Mouse (Mus musculus) heart, embryonic 11.5 days (tissue): ENCODE data around the gene Hnrnpul1. TPM values are rescaled to one million over a fixed set of nuclear protein-coding genes. Genes with fewer than 3 reads are reported as not detected.
A peak's percentile ranks its signal among the peaks of the same experiment; 100 is the strongest.

Source experiments
- ATAC-seq: fragments of 200-750 bp; cut with Nextera tagmentation; replicated peaks from 2 replicates; pipeline ENCODE4 v1.8.0; 2017; ENCODE audit warnings: moderate library complexity; ENCODE audit not compliant: insufficient number of reproducible peaks, low FRiP score, low TSS enrichment
- H3K27ac ChIP-seq: fragments of 300-500 bp; sonication (generic); 2 replicates; pipeline ENCODE4 v1.5.1; 2014; ENCODE audit warnings: mild to moderate bottlenecking, low read depth, low read length
- H3K27me3 ChIP-seq: fragments of 300-500 bp; sonication (generic); 2 replicates; pipeline ENCODE4 v1.6.1; 2014; ENCODE audit warnings: mild to moderate bottlenecking, low read length, mixed read lengths; ENCODE audit not compliant: control insufficient read depth, insufficient read depth
- H3K36me3 ChIP-seq: fragments of 300-500 bp; sonication (generic); 2 replicates; pipeline ENCODE4 v1.6.1; 2014; ENCODE audit warnings: mild to moderate bottlenecking, low read length, moderate library complexity, mixed read lengths; ENCODE audit not compliant: control insufficient read depth, insufficient read depth
- H3K4me1 ChIP-seq: fragments of 300-500 bp; sonication (generic); 2 replicates; pipeline ENCODE4 v1.6.1; 2014; ENCODE audit warnings: low read length; ENCODE audit not compliant: control insufficient read depth, insufficient read depth
- H3K4me2 ChIP-seq: fragments of 300-500 bp; sonication (generic); 2 replicates; pipeline ENCODE4 v1.6.1; 2014; ENCODE audit warnings: mild to moderate bottlenecking, moderate library complexity
- H3K4me3 ChIP-seq: fragments of 300-500 bp; sonication (generic); 2 replicates; pipeline ENCODE4 v1.5.1; 2014; ENCODE audit warnings: low read depth, low read length
- H3K9ac ChIP-seq: fragments of 300-500 bp; sonication (generic); 2 replicates; pipeline ENCODE4 v1.6.1; 2014; ENCODE audit warnings: mild to moderate bottlenecking, low read depth, low read length, moderate library complexity
- H3K9me3 ChIP-seq: fragments of 300-500 bp; sonication (generic); replicated peaks from 2 replicates; pipeline ENCODE4 v1.6.1; 2016; ENCODE audit warnings: low read length; ENCODE audit not compliant: control insufficient read depth
- WGBS: fragments of 180-500 bp; shearing (Covaris S2); extraction: QIAGEN DNeasy Blood & Tissue Kit; methylation state at CpG from one replicate; pipeline ENCODE4 v1.1.7; 2014; ENCODE audit not compliant: insufficient replicate concordance; 5-methylcytosine and 5-hydroxymethylcytosine counted together
- polyA plus RNA-seq: library from polyadenylated mRNA; unstranded; fragments of >200 nt; fragmentation: Nextera tagmentation; extraction: Ambion mirVana; gene quantifications from 2 replicates; pipeline ENCODE4 v1.2.1, GENCODE M21; 2014

The Hnrnpul1 gene
- polyA plus RNA-seq, result 47.7 and 53.3 TPM in 2 replicates

DNA sequence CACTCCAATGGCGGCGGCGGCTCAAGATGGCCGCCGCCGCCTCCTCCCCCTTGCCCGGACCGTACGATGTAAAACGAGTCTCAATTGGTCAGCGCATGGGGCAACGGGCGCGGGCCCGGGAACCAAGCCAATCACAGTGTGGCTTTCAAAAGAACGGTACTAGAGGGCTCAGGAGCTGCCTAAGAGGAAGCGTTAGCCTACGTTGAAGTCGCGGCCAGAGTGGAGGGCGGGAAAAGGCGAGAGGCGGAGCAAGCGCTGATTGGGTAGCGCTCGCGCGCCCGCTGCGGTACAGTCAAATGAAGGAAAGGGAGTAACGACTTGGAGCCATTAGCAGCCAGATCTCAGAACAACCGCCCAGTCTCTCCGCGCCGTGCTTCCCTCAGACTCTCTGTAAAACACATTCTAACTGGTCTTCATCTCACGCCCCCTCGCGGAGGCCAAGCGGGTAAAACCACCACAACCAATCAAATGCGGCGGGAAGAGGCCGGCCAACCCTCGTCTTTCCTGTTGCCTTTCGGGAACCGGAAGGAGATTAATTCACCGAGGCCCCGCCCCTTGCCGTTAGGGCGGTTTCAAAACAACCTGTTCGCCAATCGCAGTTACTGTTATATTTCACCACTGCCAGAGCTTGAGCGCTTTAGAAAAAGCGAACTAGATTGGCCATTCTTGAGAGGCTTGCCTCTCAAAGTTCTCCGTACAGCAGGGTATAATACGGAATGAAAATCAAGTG, at the start of gene Hnrnpul1:
Gene Hnrnpul1 (minus strand): TSS at position 20 of the 730 bp plus-strand sequence.
- Histone ChIP-seq H3K27me3 (no peaks in the 10 kb centered on the region), H3K9me3 (no peaks in the 10 kb centered on the region), H3K4me1 (peaks cover 16% of the 10 kb centered on the region), H3K9ac (peak within 1 kb of the TSS; percentile 96), H3K4me2 (peak within 1 kb of the TSS; percentile 95), H3K27ac (peak within 1 kb of the TSS; percentile 90), H3K36me3 (peaks cover 9% of the 10 kb centered on the region), H3K4me3 (peak within 1 kb of the TSS; percentile 93)
- WGBS, result under 1% methylated on average over 55 of the region's 55 CpGs
- peak; percentile 94 for ATAC-seq

DNA sequence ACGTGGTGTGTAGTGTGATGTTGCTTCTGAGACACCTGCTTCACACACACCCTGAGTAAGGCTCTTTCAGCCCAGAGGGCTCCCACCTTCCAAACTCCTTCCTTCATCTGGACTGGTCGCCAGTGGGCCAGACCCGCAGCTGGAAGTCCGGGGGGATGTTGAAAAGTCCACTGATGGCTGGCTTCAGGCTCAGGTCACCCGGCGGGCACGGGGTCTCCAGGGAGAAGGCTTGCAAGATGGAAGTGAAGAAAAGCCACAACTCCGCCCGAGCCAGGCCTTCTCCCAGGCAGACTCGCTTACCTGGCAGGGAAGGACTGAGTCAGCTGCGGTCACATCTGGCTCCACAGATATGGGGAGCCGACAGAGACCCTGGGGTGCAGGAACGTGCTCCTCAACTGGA, 48.9 kb upstream of the Hnrnpul1 start:
- no peaks in the 10 kb centered on the region for H3K27me3 ChIP-seq
- H3K4me1 ChIP-seq, result peaks cover 12% of the 10 kb centered on the region
- H3K9me3 ChIP-seq, result peaks cover 2% of the 10 kb centered on the region; the same call in 1 of the 2 replicates
- no peak overlapping the region for H3K9ac ChIP-seq
- no peak for ATAC-seq
- H3K36me3 ChIP-seq, result no peaks in the 10 kb centered on the region
- H3K27ac ChIP-seq, result no peak overlapping the region
- H3K4me3 ChIP-seq, result no peak overlapping the region
- 63% methylated on average over 13 of the region's 13 CpGs for WGBS
- no peak overlapping the region for H3K4me2 ChIP-seq

DNA sequence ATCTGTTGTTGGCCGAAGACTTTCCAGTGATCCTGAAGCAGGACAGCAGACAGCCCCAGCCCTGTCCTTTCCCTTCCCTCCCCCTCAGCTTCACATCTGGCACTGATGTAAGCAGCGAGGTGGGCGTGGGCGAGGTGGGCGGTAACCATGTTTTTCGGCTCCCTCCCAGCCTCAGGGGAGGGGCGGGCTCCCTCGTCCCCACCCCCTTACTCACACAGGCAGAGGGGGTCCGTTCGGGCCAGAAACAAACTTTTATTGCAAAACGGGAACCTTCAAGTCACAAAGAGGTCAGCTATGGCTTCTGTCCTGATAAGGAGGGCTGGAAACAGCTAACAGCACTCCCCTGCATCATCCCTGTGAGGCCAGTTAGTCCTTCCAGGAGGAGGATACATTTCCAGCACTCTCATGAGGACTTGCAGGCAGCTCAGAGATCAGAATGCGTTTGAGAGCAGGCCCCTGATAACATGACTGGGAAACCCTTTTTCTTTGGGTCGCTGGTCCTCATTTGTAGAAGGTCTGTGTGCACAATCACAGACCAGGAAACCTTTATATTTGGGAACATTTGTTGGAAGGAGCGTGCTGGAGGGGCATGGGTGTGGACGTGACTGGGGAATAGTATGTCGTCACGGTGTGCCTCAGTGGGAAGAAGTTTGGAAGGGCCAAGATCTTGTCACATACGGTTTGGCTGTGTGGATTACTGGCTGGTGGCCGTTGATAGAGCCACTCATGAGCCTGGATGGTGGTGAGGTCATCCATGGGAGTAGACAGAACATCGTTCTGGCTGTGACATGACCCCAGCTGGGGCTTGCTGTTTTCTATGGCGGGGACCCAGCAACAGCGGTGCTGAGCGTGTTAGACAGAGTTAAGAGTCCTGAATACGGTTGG, 47.9 kb upstream of the Hnrnpul1 start:
- Histone ChIP-seq H3K9ac (peak overlapping the region; percentile 58), H3K4me3 (peak overlapping the region; percentile 32), H3K4me1 (peaks cover 12% of the 10 kb centered on the region), H3K9me3 (peaks cover 2% of the 10 kb centered on the region; the same call in 1 of the 2 replicates), H3K27ac (peak overlapping the region; percentile 76), H3K4me2 (peak overlapping the region; percentile 62), H3K36me3 (no peaks in the 10 kb centered on the region), H3K27me3 (no peaks in the 10 kb centered on the region)
- WGBS, result 19% methylated on average over 24 of the region's 24 CpGs
- peak; percentile 68 for ATAC-seq

DNA sequence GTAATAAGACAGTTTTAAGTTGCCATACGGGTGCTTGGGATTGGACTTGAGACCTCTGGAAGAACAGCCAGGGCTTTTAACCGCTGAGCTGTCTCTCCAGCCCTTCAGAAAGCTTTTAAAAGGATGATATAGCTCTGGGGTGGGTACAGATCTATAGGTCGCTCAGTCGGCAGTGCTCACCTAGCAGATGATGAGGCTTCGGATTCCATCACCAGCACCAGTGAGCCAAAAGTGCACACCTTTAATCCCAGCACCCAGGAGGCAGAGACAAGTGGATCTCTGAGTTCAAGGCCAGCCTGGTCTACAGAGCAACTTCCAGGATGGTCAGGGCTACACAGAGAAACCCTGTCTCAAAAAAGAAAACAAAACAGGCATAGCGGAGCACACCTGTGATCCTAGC, 46.5 kb upstream of the Hnrnpul1 start:
- Histone ChIP-seq H3K27ac (no peak overlapping the region), H3K4me1 (peaks cover 12% of the 10 kb centered on the region), H3K4me3 (no peak overlapping the region), H3K27me3 (no peaks in the 10 kb centered on the region), H3K9ac (no peak overlapping the region), H3K9me3 (peaks cover 2% of the 10 kb centered on the region; the same call in 1 of the 2 replicates), H3K36me3 (no peaks in the 10 kb centered on the region), H3K4me2 (no peak overlapping the region)
- ATAC-seq, result no peak
- 89% methylated on average over 6 of the region's 6 CpGs for WGBS

DNA sequence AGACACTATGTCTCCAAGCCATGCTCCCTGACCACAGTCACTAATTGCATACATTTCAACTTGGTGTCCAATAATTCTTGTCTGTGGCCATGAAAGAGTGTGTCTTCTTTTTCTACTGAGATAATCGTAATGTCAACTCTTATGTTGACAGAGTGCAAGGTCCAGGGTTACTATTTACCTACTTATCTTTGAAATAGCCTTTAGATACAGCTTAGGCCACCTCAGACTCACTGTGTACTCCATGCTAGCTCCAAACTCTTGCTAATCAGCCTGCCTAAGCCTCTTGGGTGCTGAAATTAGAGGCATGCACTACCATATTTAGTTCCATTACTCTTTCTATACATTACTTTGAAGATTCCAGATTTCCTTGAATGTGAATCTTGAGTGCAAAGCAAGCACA, 44.8 kb upstream of the Hnrnpul1 start:
- Histone ChIP-seq H3K4me2 (no peak overlapping the region), H3K4me3 (no peak overlapping the region), H3K36me3 (no peaks in the 10 kb centered on the region), H3K27me3 (no peaks in the 10 kb centered on the region), H3K4me1 (peaks cover 8% of the 10 kb centered on the region; the same call in 1 of the 2 replicates), H3K27ac (no peak overlapping the region), H3K9me3 (peaks cover 2% of the 10 kb centered on the region; the same call in 1 of the 2 replicates), H3K9ac (no peak overlapping the region)
- 59% methylated on average over 1 of the region's 1 CpGs for WGBS
- no peak for ATAC-seq

DNA sequence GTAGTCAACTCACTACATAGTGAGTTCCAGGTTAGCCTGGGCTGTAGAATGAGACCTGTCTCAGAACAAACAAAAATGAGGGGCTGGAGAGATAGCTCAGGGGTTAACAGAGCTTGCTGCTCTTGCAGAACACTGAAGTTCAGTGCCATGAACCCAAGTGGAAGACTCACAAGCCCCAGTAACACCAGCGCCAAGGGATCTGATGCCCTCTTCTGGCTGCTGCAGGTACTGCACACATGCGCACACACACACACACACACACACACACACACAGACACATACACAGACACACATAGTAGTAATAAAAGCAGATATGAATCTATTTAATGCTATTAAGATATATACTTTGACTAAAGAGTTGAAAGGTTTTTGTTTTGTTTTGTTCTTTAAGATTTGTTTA, 44.0 kb upstream of the Hnrnpul1 start:
- no peak for ATAC-seq
- H3K4me3 ChIP-seq, result no peak overlapping the region
- no peak overlapping the region for H3K4me2 ChIP-seq
- no peaks in the 10 kb centered on the region for H3K36me3 ChIP-seq
- no peak overlapping the region for H3K27ac ChIP-seq
- H3K9me3 ChIP-seq, result peaks cover 2% of the 10 kb centered on the region; the same call in 1 of the 2 replicates
- no peak overlapping the region for H3K9ac ChIP-seq
- peaks cover 8% of the 10 kb centered on the region; the same call in 1 of the 2 replicates for H3K4me1 ChIP-seq
- WGBS, result 76% methylated on average over 2 of the region's 2 CpGs
- no peaks in the 10 kb centered on the region for H3K27me3 ChIP-seq

DNA sequence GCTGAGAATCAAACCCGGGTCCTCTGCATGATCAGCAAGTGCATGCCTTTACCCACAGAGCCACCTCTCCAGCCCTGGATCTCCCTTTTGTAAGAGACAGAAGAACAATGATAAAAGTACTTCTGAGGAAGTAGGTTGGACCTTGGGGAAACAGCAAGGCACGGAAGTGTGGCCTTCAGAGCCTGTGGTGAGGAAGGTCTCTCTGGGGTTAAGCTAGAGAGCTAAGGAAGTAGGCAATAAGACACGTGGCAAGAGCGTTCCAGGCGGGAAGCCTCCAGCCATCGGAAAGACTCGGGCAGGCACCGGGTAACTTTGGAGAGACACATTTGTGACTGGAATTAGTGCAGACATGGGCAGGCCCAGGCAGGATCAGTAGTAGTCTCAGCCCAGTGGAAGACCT, 40.2 kb upstream of the Hnrnpul1 start:
- Histone ChIP-seq H3K27ac (no peak overlapping the region), H3K4me1 (no peaks in the 10 kb centered on the region), H3K27me3 (no peaks in the 10 kb centered on the region), H3K9me3 (peaks cover 2% of the 10 kb centered on the region; the same call in 1 of the 2 replicates), H3K36me3 (no peaks in the 10 kb centered on the region), H3K4me2 (no peak overlapping the region), H3K9ac (no peak overlapping the region), H3K4me3 (no peak overlapping the region)
- 77% methylated on average over 8 of the region's 8 CpGs for WGBS
- no peak for ATAC-seq

DNA sequence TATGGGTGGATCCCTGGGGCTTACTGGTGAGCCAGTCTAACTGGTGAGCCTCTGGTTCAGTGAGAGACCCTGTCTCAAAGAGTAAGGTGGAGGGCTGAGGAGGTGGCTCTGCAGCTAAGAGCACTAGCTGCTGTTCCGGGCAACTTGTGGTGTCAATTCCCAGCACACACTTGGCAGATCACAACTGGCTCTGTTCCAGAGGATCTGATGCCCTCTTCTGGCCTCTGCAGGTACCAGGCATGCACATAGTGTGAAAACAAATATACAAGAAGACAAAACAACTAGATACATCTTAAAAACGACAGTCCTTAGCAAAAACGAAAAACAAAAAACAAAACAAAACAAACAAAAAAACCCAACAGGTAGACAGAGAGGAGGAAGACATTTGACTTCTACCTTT, 39.1 kb upstream of the Hnrnpul1 start:
- no peak for ATAC-seq
- 51% methylated on average over 3 of the region's 3 CpGs for WGBS
- H3K36me3 ChIP-seq, result no peaks in the 10 kb centered on the region

More for the DNA sequence above, 39.1 kb upstream of the Hnrnpul1 start:
- Histone ChIP-seq H3K9ac (no peak overlapping the region), H3K27me3 (no peaks in the 10 kb centered on the region), H3K27ac (no peak overlapping the region), H3K4me1 (0 out of 2 replicates have a peak, but pooled peaks cover 6% of the 10 kb centered on the region), H3K4me3 (no peak overlapping the region), H3K9me3 (peaks cover 2% of the 10 kb centered on the region; the same call in 1 of the 2 replicates), H3K4me2 (no peak overlapping the region)
